Mouse (Mus musculus): Measurements from ENCODE around the gene Rnaseh2a. TPM values are rescaled to one million over a fixed set of nuclear protein-coding genes. Genes with fewer than 3 reads are reported as not detected.

The Rnaseh2a gene
- total RNA-seq, 2 experiments from 2014 or later, result 41.8 to 46.2 TPM

GRCm38 (mm10) chr8:84967532-84968304 is 1.8 kb downstream of the Rnaseh2a start:
- DNase-seq (ENCODE audit: low spot score in 2 of 2), result no peak

- DNase-seq (ENCODE audit: low spot score in 2 of 2), result no peak
These were observed 3.0 kb downstream of the Rnaseh2a start for GRCm38 (mm10) chr8:84966603-84967002.

GRCm38 (mm10) chr8:84965731-84966291 is 3.8 kb downstream of the Rnaseh2a start:
- DNase-seq (ENCODE audit: low spot score in 2 of 2), result peak; percentile 93 to 97

- no peak for DNase-seq (ENCODE audit: low spot score in 2 of 2)
These were observed 5.6 kb downstream of the Rnaseh2a start for GRCm38 (mm10) chr8:84963952-84964351.

GRCm38 (mm10) chr8:84959811-84960210 is 9.8 kb downstream of the Rnaseh2a start:
- no peak for DNase-seq (ENCODE audit: low spot score in 2 of 2)

GRCm38 (mm10) chr8:84956768-84957167 is 12.8 kb downstream of the Rnaseh2a start:
- peak in 1 of 2 experiments; percentile 81 for DNase-seq (ENCODE audit: low spot score in 2 of 2)

- no peak for DNase-seq (ENCODE audit: low spot score in 2 of 2)
These were observed 16.8 kb downstream of the Rnaseh2a start for GRCm38 (mm10) chr8:84952612-84953255.

- DNase-seq (ENCODE audit: low spot score in 2 of 2), result no peak
These were observed 19.8 kb downstream of the Rnaseh2a start for GRCm38 (mm10) chr8:84949753-84950152.

- DNase-seq (ENCODE audit: low spot score in 2 of 2), result no peak
These were observed 22.4 kb downstream of the Rnaseh2a start for GRCm38 (mm10) chr8:84947241-84947545.

- no peak for DNase-seq (ENCODE audit: low spot score in 2 of 2)
These were observed 22.9 kb downstream of the Rnaseh2a start, which contains the start of gene Rtbdn for GRCm38 (mm10) chr8:84946528-84947240. TSS of gene Rtbdn (plus strand) at chr8:84946991.

- DNase-seq (ENCODE audit: low spot score in 2 of 2), result no peak
These were observed 23.7 kb downstream of the Rnaseh2a start for GRCm38 (mm10) chr8:84945633-84946527.

GRCm38 (mm10) chr8:84945235-84945632 is 24.3 kb downstream of the Rnaseh2a start:
- DNase-seq (ENCODE audit: low spot score in 2 of 2), result peak; percentile 61 to 62

GRCm38 (mm10) chr8:84944478-84945160 is 24.9 kb downstream of the Rnaseh2a start:
- DNase-seq (ENCODE audit: low spot score in 2 of 2), result peak in 1 of 2 experiments; percentile 53

- DNase-seq (ENCODE audit: low spot score in 2 of 2), result no peak
These were observed 25.9 kb downstream of the Rnaseh2a start for GRCm38 (mm10) chr8:84943699-84944098.

- no peak for DNase-seq (ENCODE audit: low spot score in 2 of 2)
These were observed 31.7 kb downstream of the Rnaseh2a start for GRCm38 (mm10) chr8:84937620-84938485.

- DNase-seq (ENCODE audit: low spot score in 2 of 2), result peak; percentile 61 to 75
These were observed 32.5 kb downstream of the Rnaseh2a start, which contains the start of gene Mast1 for GRCm38 (mm10) chr8:84936962-84937546. TSS of gene Mast1 (minus strand) at chr8:84937359.

- peak in 1 of 2 experiments; percentile 22 for DNase-seq (ENCODE audit: low spot score in 2 of 2)
These were observed 33.3 kb downstream of the Rnaseh2a start for GRCm38 (mm10) chr8:84936041-84936961.

Data from layer of hippocampus, adult 18-20 months (tissue).